Mouse (Mus musculus) thymus, adult 2 months (tissue): ENCODE results near the gene Wdr13.

Source experiments
- CTCF ChIP-seq: fragments of 200-500 bp; IDR thresholded peaks from 2 replicates; pipeline ENCODE4 v1.5.1; 2012; ENCODE audit warnings: mild to moderate bottlenecking, control low read depth, low read length, moderate library complexity, borderline replicate concordance; ENCODE audit not compliant: control insufficient read depth, poor library complexity, insufficient read depth; ENCODE audit errors: extremely low read depth
- POLR2A ChIP-seq: fragments of 200-500 bp; IDR thresholded peaks from 2 replicates; pipeline ENCODE4 v1.6.1; 2012; ENCODE audit warnings: mild to moderate bottlenecking, low read length, control low read depth, moderate library complexity; ENCODE audit not compliant: control insufficient read depth, poor library complexity, insufficient read depth; ENCODE audit errors: extremely low read depth

DNA sequence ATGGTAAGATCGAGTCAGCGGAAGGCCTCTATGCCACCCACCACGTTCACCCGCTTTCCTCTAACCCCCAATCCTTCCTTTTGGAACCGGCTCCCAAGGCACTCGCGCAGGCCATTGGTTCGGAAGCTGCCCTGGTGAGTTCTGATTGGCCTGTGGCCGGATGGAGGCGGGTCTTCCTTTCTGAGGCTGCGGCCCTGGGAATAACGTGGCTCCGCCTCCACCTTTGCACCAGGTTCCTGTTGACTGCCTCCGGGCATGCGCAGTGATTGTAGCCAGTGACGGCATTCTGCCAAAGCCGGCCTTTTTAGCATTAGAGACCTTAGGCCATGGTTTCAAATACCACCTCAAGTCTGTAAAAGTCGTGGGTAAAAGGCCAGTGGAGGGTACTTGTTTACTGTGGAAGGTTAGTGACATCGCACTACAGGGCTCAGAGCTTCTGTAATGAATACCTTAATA is 35.9 kb downstream of the Wdr13 start:
- TF ChIP-seq POLR2A (no peak), CTCF (no peak)
